Mouse (Mus musculus) liver, embryonic 12.5 days (tissue): ENCODE data around the gene Tmem203. TPM values are rescaled to one million over a fixed set of nuclear protein-coding genes. Genes with fewer than 3 reads are reported as not detected.

ENCODE experiments used
- ATAC-seq: fragments of 200-750 bp; cut with Nextera tagmentation; 2 replicates; pipeline ENCODE4 v1.8.0; 2017; ENCODE audit warnings: moderate number of reproducible peaks, mild to moderate bottlenecking, moderate library complexity
- H3K27ac ChIP-seq: fragments of 300-500 bp; sonication (generic); 2 replicates; pipeline ENCODE4 v1.5.1; 2016; ENCODE audit warnings: mild to moderate bottlenecking
- H3K27me3 ChIP-seq: fragments of 300-500 bp; sonication (generic); replicated peaks from 2 replicates; pipeline ENCODE4 v1.6.1; 2016; ENCODE audit warnings: mild to moderate bottlenecking, moderate library complexity
- H3K36me3 ChIP-seq: fragments of 300-500 bp; sonication (generic); 2 replicates; pipeline ENCODE4 v1.6.1; 2016; ENCODE audit warnings: mild to moderate bottlenecking, moderate library complexity
- H3K4me1 ChIP-seq: fragments of 300-500 bp; sonication (generic); 2 replicates; pipeline ENCODE4 v1.6.1; 2016
- H3K4me2 ChIP-seq: fragments of 300-500 bp; sonication (generic); 2 replicates; pipeline ENCODE4 v1.6.1; 2016; ENCODE audit warnings: mild to moderate bottlenecking, moderate library complexity
- H3K4me3 ChIP-seq: fragments of 300-500 bp; sonication (generic); 2 replicates; pipeline ENCODE4 v1.5.1; 2016; ENCODE audit warnings: mild to moderate bottlenecking, moderate library complexity
- H3K9ac ChIP-seq: fragments of 300-500 bp; sonication (generic); 2 replicates; pipeline ENCODE4 v1.6.1; 2016; ENCODE audit warnings: mild to moderate bottlenecking, moderate library complexity
- H3K9me3 ChIP-seq: fragments of 300-500 bp; sonication (generic); replicated peaks from 2 replicates; pipeline ENCODE4 v1.6.1; 2016; ENCODE audit warnings: mild to moderate bottlenecking, moderate library complexity
- WGBS: fragments of 180-500 bp; shearing (Covaris S2); methylation state at CpG from one replicate; pipeline ENCODE4 v1.1.7; 2016; ENCODE audit not compliant: insufficient replicate concordance; 5-methylcytosine and 5-hydroxymethylcytosine counted together
- polyA plus RNA-seq: library from polyadenylated mRNA; unstranded; fragments of >200 nt; fragmentation: Nextera tagmentation; extraction: Ambion mirVana; gene quantifications from 2 replicates; pipeline ENCODE4 v1.2.1, GENCODE M21; 2016

Gene Tmem203
- polyA plus RNA-seq, 1 experiment from 2014 or later = 16.2 TPM

GRCm38 (mm10) chr2:25298046-25298445 lies 42.8 kb downstream of the Tmem203 start:
- Histone ChIP-seq H3K9ac (no peak overlapping the region), H3K27me3 (peaks cover 74% of the 10 kb centered on the region), H3K9me3 (no peaks in the 10 kb centered on the region), H3K4me2 (no peak overlapping the region), H3K4me1 (no peaks in the 10 kb centered on the region), H3K27ac (no peak overlapping the region), H3K36me3 (no peaks in the 10 kb centered on the region), H3K4me3 (no peak overlapping the region)
- 62% methylated on average over 10 of the region's 10 CpGs for WGBS
- no peak for ATAC-seq

DNA sequence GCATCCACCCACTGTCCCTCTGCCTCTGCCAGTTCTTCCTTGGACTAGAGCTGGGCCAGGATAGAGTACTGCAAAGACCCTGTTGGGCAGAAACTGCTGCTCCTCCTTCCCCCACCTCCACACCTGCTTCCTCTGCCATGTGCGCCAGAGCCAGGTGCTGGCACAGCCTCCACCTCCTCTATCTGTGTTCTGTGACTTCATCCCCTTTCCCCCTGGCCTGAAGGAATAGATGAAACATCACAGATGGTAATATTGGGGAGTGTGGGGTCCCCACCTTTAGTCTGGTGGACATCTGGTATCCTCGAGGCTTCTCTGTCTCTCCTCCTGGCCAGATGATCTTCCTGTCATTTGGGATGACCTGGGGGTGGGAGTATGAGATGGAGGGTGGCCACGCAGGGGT lies 48.2 kb downstream of the Tmem203 start:
- no peak overlapping the region for H3K27ac ChIP-seq
- peaks cover 74% of the 10 kb centered on the region for H3K27me3 ChIP-seq
- H3K9ac ChIP-seq = no peak overlapping the region
- no peaks in the 10 kb centered on the region for H3K9me3 ChIP-seq
- H3K4me3 ChIP-seq = no peak overlapping the region
- H3K4me2 ChIP-seq = no peak overlapping the region
- WGBS = 46% methylated on average over 3 of the region's 3 CpGs
- H3K4me1 ChIP-seq = peaks cover 12% of the 10 kb centered on the region
- no peaks in the 10 kb centered on the region for H3K36me3 ChIP-seq
- no peak for ATAC-seq

- Histone ChIP-seq H3K27ac (no peak overlapping the region), H3K4me1 (peaks cover 12% of the 10 kb centered on the region), H3K36me3 (no peaks in the 10 kb centered on the region), H3K9ac (no peak overlapping the region), H3K4me2 (peak overlapping the region; percentile 67; the same call in 1 of the 2 replicates), H3K27me3 (peaks cover 79% of the 10 kb centered on the region), H3K4me3 (peak overlapping the region; percentile 45; the same call in 1 of the 2 replicates), H3K9me3 (no peaks in the 10 kb centered on the region)
- 63% methylated on average over 7 of the region's 7 CpGs for WGBS
- ATAC-seq = no peak
Measured at GRCm38 (mm10) chr2:25303931-25304656, 48.9 kb downstream of the Tmem203 start.

GRCm38 (mm10) chr2:25304657-25305541 lies 49.7 kb downstream of the Tmem203 start:
- 0 out of 2 replicates have a peak overlapping the region, but pooled peaks have one; percentile 31 for H3K9ac ChIP-seq
- peaks cover 85% of the 10 kb centered on the region for H3K27me3 ChIP-seq
- 0 out of 2 replicates have a peak, but pooled peaks have one; percentile 27 for ATAC-seq
- no peaks in the 10 kb centered on the region for H3K36me3 ChIP-seq
- H3K27ac ChIP-seq = no peak overlapping the region
- H3K4me3 ChIP-seq = peak overlapping the region; percentile 45
- H3K4me2 ChIP-seq = peak overlapping the region; percentile 67
- H3K9me3 ChIP-seq = no peaks in the 10 kb centered on the region
- peaks cover 12% of the 10 kb centered on the region for H3K4me1 ChIP-seq
- 3% methylated on average over 41 of the region's 45 CpGs for WGBS

Other genes with a start within 250 kb of the Tmem203 start
- 16.1 and 17.0 TPM in 2 replicates for gene Nsmf, start 201.1 kb upstream of the Tmem203 start, polyA plus RNA-seq
- 1.2 and 1.4 TPM in 2 replicates for gene Entpd8, start 175.1 kb upstream of the Tmem203 start, polyA plus RNA-seq
- 0.64 and 0.71 TPM in 2 replicates for gene Noxa1, start 160.3 kb upstream of the Tmem203 start, polyA plus RNA-seq
- gene Nrarp, start 74.7 kb upstream of the Tmem203 start, polyA plus RNA-seq = 5.9 and 6.2 TPM in 2 replicates
- gene Tor4a, start 58.6 kb upstream of the Tmem203 start, polyA plus RNA-seq = 7.2 and 7.4 TPM in 2 replicates
- 56.7 and 61.5 TPM in 2 replicates for gene Nelfb, start 44.0 kb upstream of the Tmem203 start, polyA plus RNA-seq
- gene Stpg3, start 40.8 kb upstream of the Tmem203 start, polyA plus RNA-seq = not detected in 2 replicates
- 1.2 TPM in 1 of 2 replicates, not detected in the other for gene Fam166a, start 36.7 kb upstream of the Tmem203 start, polyA plus RNA-seq
- 901 and 931 TPM in 2 replicates for gene Tubb4b, start 30.7 kb upstream of the Tmem203 start, polyA plus RNA-seq
- gene Slc34a3, start 21.1 kb upstream of the Tmem203 start, polyA plus RNA-seq = 0.17 TPM in 1 of 2 replicates, not detected in the other
- 0.10 and 0.11 TPM in 2 replicates for gene Rnf224, start 18.7 kb upstream of the Tmem203 start, polyA plus RNA-seq
- gene Rnf208, start 13.2 kb upstream of the Tmem203 start, polyA plus RNA-seq = 1.8 and 2.4 TPM in 2 replicates
- not detected in 2 replicates for gene Cysrt1, start 13.0 kb upstream of the Tmem203 start, polyA plus RNA-seq
- 4.4 and 4.8 TPM in 2 replicates for gene AL732309.1, start 8.6 kb upstream of the Tmem203 start, polyA plus RNA-seq
- gene Tprn, start 7.2 kb downstream of the Tmem203 start, polyA plus RNA-seq = 7.9 and 9.0 TPM in 2 replicates
- 164 and 179 TPM in 2 replicates for gene Ssna1, start 17.0 kb downstream of the Tmem203 start, polyA plus RNA-seq
- 63.6 and 65.3 TPM in 2 replicates for gene Anapc2, start 17.0 kb downstream of the Tmem203 start, polyA plus RNA-seq
- gene Tmem210, start 32.7 kb downstream of the Tmem203 start, polyA plus RNA-seq = not detected in 2 replicates
- gene Lrrc26, start 34.5 kb downstream of the Tmem203 start, polyA plus RNA-seq = not detected in 2 replicates
- gene Grin1, start 63.7 kb downstream of the Tmem203 start, polyA plus RNA-seq = 0.24 and 0.41 TPM in 2 replicates
- gene Man1b1, start 76.9 kb downstream of the Tmem203 start, polyA plus RNA-seq = 29.4 and 30.5 TPM in 2 replicates
- 11.2 TPM in 2 replicates for gene Dpp7, start 100.9 kb downstream of the Tmem203 start, polyA plus RNA-seq
- gene Uap1l1, start 110.2 kb downstream of the Tmem203 start, polyA plus RNA-seq = 13.5 and 14.0 TPM in 2 replicates
- 34.6 and 38.0 TPM in 2 replicates for gene Sapcd2, start 116.9 kb downstream of the Tmem203 start, polyA plus RNA-seq
- gene Entpd2, start 140.4 kb downstream of the Tmem203 start, polyA plus RNA-seq = 0.13 and 0.19 TPM in 2 replicates
- gene Npdc1, start 143.9 kb downstream of the Tmem203 start, polyA plus RNA-seq = 5.3 and 5.6 TPM in 2 replicates
- gene Fut7, start 167.8 kb downstream of the Tmem203 start, polyA plus RNA-seq = 0.31 and 0.54 TPM in 2 replicates
- gene Abca2, start 173.3 kb downstream of the Tmem203 start, polyA plus RNA-seq = 2.8 and 3.1 TPM in 2 replicates
- gene Clic3, start 201.4 kb downstream of the Tmem203 start, polyA plus RNA-seq = 0.45 and 0.68 TPM in 2 replicates
- gene Paxx, start 205.7 kb downstream of the Tmem203 start, polyA plus RNA-seq = 9.1 and 11.4 TPM in 2 replicates
- gene Ptgds, start 214.6 kb downstream of the Tmem203 start, polyA plus RNA-seq = 0.20 and 0.22 TPM in 2 replicates
- gene Lcn12, start 238.5 kb downstream of the Tmem203 start, polyA plus RNA-seq = not detected in 2 replicates
- gene Fbxw5, start 245.3 kb downstream of the Tmem203 start, polyA plus RNA-seq = 39.9 and 42.7 TPM in 2 replicates
- 17.4 and 18.8 TPM in 2 replicates for gene C8g, start 246.3 kb downstream of the Tmem203 start, polyA plus RNA-seq